Mouse (Mus musculus) intestine, postnatal 0 days (tissue): ENCODE measurements at regions not wholly inside any gene's neighbourhood (a gene's known extent, or its start where the extent isn't known, plus 50 kb on each side); places are given as distances from the start of the nearest gene placed in this dataset.

Experiments
- ATAC-seq: fragments of 200-750 bp; cut with Nextera tagmentation; 2 replicates; pipeline ENCODE4 v1.8.0; 2017; ENCODE audit warnings: mild to moderate bottlenecking, moderate TSS enrichment, moderate library complexity
- H3K27ac ChIP-seq: fragments of 300-500 bp; sonication (generic); 2 replicates; pipeline ENCODE4 v1.5.1; 2014; ENCODE audit warnings: mild to moderate bottlenecking, low read depth, low read length, moderate library complexity
- H3K27me3 ChIP-seq: fragments of 300-500 bp; sonication (generic); replicated peaks from 2 replicates; pipeline ENCODE4 v1.6.1; 2014; ENCODE audit warnings: low read length, mixed read lengths; ENCODE audit not compliant: control insufficient read depth, insufficient read depth
- H3K36me3 ChIP-seq: fragments of 300-500 bp; sonication (generic); 2 replicates; pipeline ENCODE4 v1.6.1; 2014; ENCODE audit warnings: mild to moderate bottlenecking, moderate library complexity; ENCODE audit not compliant: control insufficient read depth, insufficient read depth
- H3K4me1 ChIP-seq: fragments of 300-500 bp; sonication (generic); replicated peaks from 2 replicates; pipeline ENCODE4 v1.6.1; 2014; ENCODE audit warnings: antibody characterized with exemption, low read length, mixed read lengths; ENCODE audit not compliant: control insufficient read depth, insufficient read depth
- H3K4me2 ChIP-seq: fragments of 300-500 bp; sonication (generic); replicated peaks from 2 replicates; pipeline ENCODE4 v1.6.1; 2014; ENCODE audit warnings: low read depth, mild to moderate bottlenecking, moderate library complexity
- H3K4me3 ChIP-seq: fragments of 300-500 bp; sonication (generic); 2 replicates; pipeline ENCODE4 v1.5.1; 2014; ENCODE audit warnings: low read depth, low read length
- H3K9ac ChIP-seq: fragments of 300-500 bp; sonication (generic); 2 replicates; pipeline ENCODE4 v1.6.1; 2014; ENCODE audit warnings: mild to moderate bottlenecking, low read depth, low read length
- H3K9me3 ChIP-seq: fragments of 300-500 bp; sonication (generic); 2 replicates; pipeline ENCODE4 v1.6.1; 2016; ENCODE audit warnings: mixed run types; ENCODE audit not compliant: control insufficient read depth
- CTCF ChIP-seq: sonication (generic); IDR thresholded peaks from 2 replicates; pipeline ENCODE4 v1.5.1; 2016; ENCODE audit warnings: low read depth, mild to moderate bottlenecking, control low read depth, antibody characterized with exemption, moderate library complexity
- WGBS: fragments of 180-500 bp; shearing (Covaris S2); extraction: QIAGEN DNeasy Blood & Tissue Kit; methylation state at CpG from one replicate; pipeline ENCODE4 v1.1.7; 2014; 5-methylcytosine and 5-hydroxymethylcytosine counted together

GRCm38 (mm10) chr12:94057767-94058166 is 1634.3 kb upstream of the Flrt2 start:
- H3K27me3 ChIP-seq = no peaks in the 10 kb centered on the region
- no peak for TF ChIP-seq CTCF
- H3K27ac ChIP-seq = no peak overlapping the region
- H3K9me3 ChIP-seq = no peaks in the 10 kb centered on the region
- no peak overlapping the region for H3K4me3 ChIP-seq
- H3K9ac ChIP-seq = no peak overlapping the region
- no peak for ATAC-seq
- H3K4me1 ChIP-seq = no peaks in the 10 kb centered on the region
- WGBS = 89% methylated on average over 2 of the region's 2 CpGs
- no peak overlapping the region for H3K4me2 ChIP-seq
- no peaks in the 10 kb centered on the region for H3K36me3 ChIP-seq

GRCm38 (mm10) chr12:94059641-94060040 is 1632.4 kb upstream of the Flrt2 start:
- Histone ChIP-seq H3K4me1 (no peaks in the 10 kb centered on the region), H3K27ac (no peak overlapping the region), H3K4me3 (no peak overlapping the region), H3K9ac (no peak overlapping the region), H3K27me3 (no peaks in the 10 kb centered on the region), H3K9me3 (no peaks in the 10 kb centered on the region), H3K4me2 (no peak overlapping the region), H3K36me3 (no peaks in the 10 kb centered on the region)
- peak; percentile 46 for TF ChIP-seq CTCF
- ATAC-seq = no peak
- 85% methylated on average over 6 of the region's 6 CpGs for WGBS

- ATAC-seq = no peak
- no peak overlapping the region for H3K4me3 ChIP-seq
- H3K36me3 ChIP-seq = no peaks in the 10 kb centered on the region
- H3K4me2 ChIP-seq = no peak overlapping the region
- no peaks in the 10 kb centered on the region for H3K4me1 ChIP-seq
- H3K9ac ChIP-seq = no peak overlapping the region
- no peak overlapping the region for H3K27ac ChIP-seq
- TF ChIP-seq CTCF = no peak
- 78% methylated on average over 2 of the region's 2 CpGs for WGBS
- no peaks in the 10 kb centered on the region for H3K9me3 ChIP-seq
- no peaks in the 10 kb centered on the region for H3K27me3 ChIP-seq
These were observed 1631.7 kb upstream of the Flrt2 start for GRCm38 (mm10) chr12:94060336-94060735.

- Histone ChIP-seq H3K27ac (no peak overlapping the region), H3K4me3 (no peak overlapping the region), H3K36me3 (no peaks in the 10 kb centered on the region), H3K9me3 (no peaks in the 10 kb centered on the region), H3K4me2 (no peak overlapping the region), H3K9ac (no peak overlapping the region), H3K4me1 (no peaks in the 10 kb centered on the region), H3K27me3 (no peaks in the 10 kb centered on the region)
- TF ChIP-seq CTCF = no peak
- WGBS = 63% methylated on average over 9 of the region's 9 CpGs
- no peak for ATAC-seq
These were observed 1625.4 kb upstream of the Flrt2 start for GRCm38 (mm10) chr12:94066444-94067152.

- 61% methylated on average over 2 of the region's 2 CpGs for WGBS
- H3K27ac ChIP-seq = no peak overlapping the region
- ATAC-seq = no peak
These were observed 1621.0 kb upstream of the Flrt2 start for GRCm38 (mm10) chr12:94070940-94071505.

GRCm38 (mm10) chr12:94105582-94106162 is 1586.4 kb upstream of the Flrt2 start:
- Histone ChIP-seq H3K4me1 (no peaks in the 10 kb centered on the region), H3K27me3 (no peaks in the 10 kb centered on the region), H3K4me2 (no peak overlapping the region), H3K36me3 (no peaks in the 10 kb centered on the region), H3K27ac (no peak overlapping the region), H3K9me3 (no peaks in the 10 kb centered on the region), H3K9ac (no peak overlapping the region), H3K4me3 (no peak overlapping the region)
- no peak for ATAC-seq
- WGBS = 60% methylated on average over 1 of the region's 1 CpGs
- TF ChIP-seq CTCF = no peak

More at GRCm38 (mm10) chr12:94070940-94071505, 1621.0 kb upstream of the Flrt2 start:
- no peaks in the 10 kb centered on the region for H3K36me3 ChIP-seq
- H3K27me3 ChIP-seq = no peaks in the 10 kb centered on the region
- H3K9ac ChIP-seq = no peak overlapping the region
- H3K9me3 ChIP-seq = no peaks in the 10 kb centered on the region
- H3K4me1 ChIP-seq = no peaks in the 10 kb centered on the region
- no peak overlapping the region for H3K4me2 ChIP-seq
- no peak for TF ChIP-seq CTCF
- H3K4me3 ChIP-seq = no peak overlapping the region
